Mouse (Mus musculus) bone marrow macrophage, adult 2 months (primary cell): ENCODE data around the gene Fxyd7.

Experiments used
- CTCF ChIP-seq: IDR thresholded peaks from 2 replicates; pipeline ENCODE4 v1.5.1; 2012; ENCODE audit warnings: low read depth, mild to moderate bottlenecking, low read length, moderate library complexity
- POLR2A ChIP-seq: IDR thresholded peaks from 2 replicates; pipeline ENCODE4 v1.6.1; 2012; ENCODE audit warnings: mild to moderate bottlenecking, low read depth, low read length, borderline replicate concordance

DNA sequence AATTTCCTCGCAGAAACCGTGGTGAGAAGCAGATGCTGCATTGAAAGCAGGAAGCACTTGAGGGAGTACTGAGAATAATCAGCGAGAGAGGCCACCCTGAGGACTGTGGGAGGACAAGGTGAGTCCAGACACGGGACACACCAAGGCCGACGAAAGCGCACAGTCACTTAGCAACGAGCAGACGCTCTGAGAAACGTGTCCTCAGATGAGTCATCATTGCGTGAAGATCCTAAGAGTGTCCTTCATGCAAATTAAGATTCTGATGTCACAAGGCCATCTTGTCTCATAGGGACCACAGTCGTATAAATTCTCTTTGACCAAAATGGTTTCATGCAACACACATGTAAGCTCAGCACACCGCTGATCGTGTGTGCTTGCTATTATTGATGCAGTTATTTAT is 49.5 kb upstream of the Fxyd7 start:
- TF ChIP-seq POLR2A = no peak
- TF ChIP-seq CTCF = no peak
